Mouse (Mus musculus) ovary, adult 18-20 months (tissue): ENCODE data around the gene Hax1.

ENCODE experiments used
- DNase-seq: peaks from one replicate; pipeline ENCODE4 v3.0.0; 2022; ENCODE audit warnings: low spot score, mixed read lengths

The Hax1 gene

DNA sequence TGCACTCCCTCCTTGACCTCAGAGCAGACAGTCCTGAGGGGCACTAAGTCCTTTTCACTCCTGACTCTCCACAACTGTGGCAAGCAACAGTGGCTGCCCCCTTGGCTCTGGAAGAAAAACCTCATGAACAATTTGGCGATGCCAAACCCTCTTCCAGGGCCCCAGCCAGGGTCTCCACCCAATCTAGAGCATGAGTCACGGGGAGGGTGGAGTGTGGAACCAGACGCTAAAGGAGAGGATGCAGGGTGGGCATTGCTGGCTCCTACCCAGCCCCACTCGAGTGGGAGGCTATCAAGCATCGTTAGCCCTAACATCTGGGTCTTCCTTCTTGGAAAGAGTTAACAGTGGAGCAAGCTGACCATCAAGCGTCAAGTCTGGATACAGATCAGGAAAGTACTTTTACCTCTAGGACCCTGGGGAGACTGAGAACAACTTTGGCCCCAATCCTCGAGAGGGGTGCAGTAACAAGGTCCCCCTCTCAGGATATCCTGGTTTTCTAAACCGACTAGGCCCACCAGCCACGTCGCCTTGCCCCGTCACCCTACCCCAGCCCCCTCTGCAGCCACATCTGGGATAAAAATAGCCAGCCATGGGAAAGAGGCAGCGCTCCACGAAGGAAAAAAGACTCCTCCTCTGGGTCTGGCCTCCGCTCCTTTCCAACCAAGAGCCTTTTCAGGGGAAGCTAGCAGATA lies 36.4 kb downstream of the Hax1 start:
- DNase-seq: no peak

- DNase-seq: no peak
Measured at GRCm38 (mm10) chr3:89961436-89961835, 37.1 kb downstream of the Hax1 start.

DNA sequence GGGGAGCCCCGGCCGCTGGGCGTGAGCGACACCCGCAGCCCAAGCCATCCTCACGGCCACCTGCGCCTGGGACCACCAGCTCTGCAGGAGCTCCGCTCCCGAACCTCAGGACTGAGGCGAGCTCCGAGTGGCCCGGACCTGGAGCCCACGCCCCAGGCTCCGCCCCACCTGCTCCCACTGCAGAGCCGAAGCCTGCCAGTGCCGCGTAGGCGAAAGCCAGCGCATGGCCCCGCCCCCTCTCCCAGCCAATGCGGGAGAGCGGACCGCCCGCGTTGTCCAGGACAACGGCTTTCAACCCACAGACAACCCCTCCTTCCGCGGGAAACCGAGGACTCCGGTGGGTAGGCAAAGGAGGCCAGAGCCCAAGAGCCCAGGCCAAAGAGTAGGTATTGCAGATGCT lies 38.1 kb downstream of the Hax1 start:
- peak; percentile 92 for DNase-seq

DNA sequence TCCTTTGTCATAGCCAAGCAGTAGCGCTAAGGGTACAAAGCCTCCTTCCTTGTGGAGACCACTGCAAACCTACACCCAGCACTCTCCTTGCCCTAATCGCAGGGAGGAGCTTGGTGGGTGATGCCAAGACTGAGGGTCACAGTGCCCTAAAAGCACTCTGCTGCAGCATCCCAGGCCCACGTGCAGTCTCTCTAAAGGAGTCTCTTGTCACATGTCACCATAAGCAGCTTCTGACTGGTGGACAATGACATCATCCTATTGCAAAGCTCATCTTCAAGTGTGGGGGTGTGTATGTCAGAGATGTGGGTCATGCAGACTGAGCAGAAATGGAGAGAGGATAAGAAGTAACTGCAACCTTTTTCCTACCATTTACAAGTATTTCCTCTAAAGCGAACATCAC lies 39.1 kb downstream of the Hax1 start:
- DNase-seq: peak; percentile 40

GRCm38 (mm10) chr3:89957880-89958279 lies 40.7 kb downstream of the Hax1 start:
- DNase-seq: no peak

DNA sequence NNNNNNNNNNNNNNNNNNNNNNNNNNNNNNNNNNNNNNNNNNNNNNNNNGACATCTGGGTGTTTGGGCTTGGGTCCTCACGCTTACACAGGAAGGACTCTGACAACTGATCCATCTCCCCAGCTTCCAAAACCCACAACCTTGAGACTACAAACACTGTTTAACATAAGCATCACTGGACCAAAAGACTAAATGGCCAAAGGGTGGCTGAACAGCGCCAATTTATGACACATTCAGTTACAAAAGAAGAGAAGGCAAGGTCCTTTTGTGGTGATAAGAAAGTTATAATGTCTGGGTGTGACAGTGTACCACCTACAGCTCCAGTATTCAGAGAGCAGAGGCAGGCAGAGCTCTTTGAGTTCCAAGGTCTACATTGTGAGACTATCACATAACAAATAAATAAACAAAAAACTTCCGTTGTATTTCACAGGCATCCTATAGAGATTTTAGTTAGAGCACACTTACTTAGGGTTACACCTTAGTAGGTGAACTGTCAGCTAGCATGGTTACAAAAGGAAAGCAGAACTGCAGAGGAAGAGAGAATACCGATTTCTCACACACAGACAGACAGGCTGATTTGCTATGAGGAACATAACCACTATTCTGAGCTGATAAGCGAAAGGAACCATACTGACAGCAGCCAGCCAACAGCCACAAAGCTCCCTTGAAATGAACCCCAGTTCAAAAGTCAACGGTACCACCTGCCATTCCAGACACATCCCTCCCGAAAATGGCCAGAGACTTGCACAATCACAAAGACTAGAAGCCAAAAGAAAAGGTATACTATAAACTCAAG lies 42.2 kb downstream of the Hax1 start:
- no peak for DNase-seq

GRCm38 (mm10) chr3:89953420-89953819 lies 45.2 kb downstream of the Hax1 start:
- DNase-seq: peak; percentile 56

- no peak for DNase-seq
Measured at GRCm38 (mm10) chr3:89948655-89949054, 49.9 kb downstream of the Hax1 start.

GRCm38 (mm10) chr3:89948021-89948420 lies 50.6 kb downstream of the Hax1 start:
- no peak for DNase-seq
